Mouse (Mus musculus): Measurements from ENCODE around the gene Rps24.
A peak's percentile ranks its signal among the peaks of the same experiment; 100 is the strongest.

DNA sequence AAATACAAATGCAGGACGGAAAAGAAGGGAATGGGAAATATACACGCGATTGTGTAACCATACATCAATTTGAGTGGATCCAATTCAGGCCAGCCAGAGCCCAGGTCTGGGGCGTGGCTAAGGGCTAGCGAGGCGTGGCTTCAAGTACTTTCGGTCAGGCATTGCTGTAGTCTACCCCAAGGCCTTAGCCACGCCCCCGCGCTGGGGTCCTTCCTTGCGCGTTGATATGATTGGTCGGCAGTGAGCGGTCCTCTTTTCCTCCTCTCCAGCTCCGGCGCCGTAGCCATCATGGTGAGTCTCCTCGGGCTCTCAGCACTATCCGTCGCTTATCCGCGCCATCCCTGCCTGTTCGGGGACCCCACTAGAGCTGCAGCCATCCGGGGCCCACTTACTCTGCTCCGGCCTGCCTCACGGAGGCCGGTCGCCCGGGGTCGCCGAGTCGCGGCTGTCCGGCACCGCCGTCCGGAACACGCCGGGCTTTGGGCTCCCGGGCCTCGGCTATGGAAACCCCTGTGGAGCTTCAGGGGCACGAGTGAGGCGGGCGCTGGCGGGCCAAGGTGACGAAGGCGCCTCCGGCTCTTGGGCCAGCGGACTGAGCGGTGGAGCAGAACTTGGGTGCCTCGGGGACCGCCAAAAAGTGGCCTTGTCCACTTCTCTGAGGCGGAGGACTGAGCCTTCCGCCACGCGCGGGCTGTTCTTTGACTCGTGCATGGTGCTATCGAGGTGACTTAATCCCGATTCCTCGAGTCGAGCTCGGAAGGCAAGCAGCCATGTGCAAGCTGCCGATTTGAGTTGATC, 3.7 kb downstream of the Rps24 start:
- TF ChIP-seq MAFK (IDR thresholded peaks at IDR 0.05; ENCODE audit: insufficient read depth, low read depth, low read length) (no peak), CHD2 (IDR thresholded peaks at IDR 0.05; ENCODE audit: low read depth, low read length) (no peak), HCFC1 (IDR thresholded peaks at IDR 0.05; ENCODE audit: borderline replicate concordance, insufficient read depth, low read length) (peak; percentile 71; the same call in 1 of the 2 replicates)
